Mouse (Mus musculus): ENCODE measurements around the gene Kcne3.

The Kcne3 gene

DNA sequence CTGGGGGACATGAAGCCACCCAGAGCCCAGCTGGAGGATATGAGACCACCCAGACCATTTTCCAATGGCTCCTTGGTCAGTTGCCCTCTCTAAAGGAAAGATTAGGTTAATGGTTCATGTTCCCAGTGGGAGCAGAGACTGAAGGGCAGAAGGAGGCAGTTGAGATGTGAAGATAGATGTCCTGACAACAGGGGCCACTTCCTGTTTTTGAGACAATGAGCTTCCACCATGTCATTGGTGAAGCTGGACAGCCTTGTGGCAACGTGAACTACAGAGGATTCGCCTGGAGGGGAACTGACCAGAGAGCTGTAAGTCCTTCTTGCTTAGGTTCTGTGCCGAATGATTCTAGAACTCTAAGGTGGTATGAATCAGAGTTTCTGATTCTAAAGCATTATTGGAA, at the start of gene Kcne3:
Gene Kcne3 (plus strand): TSS at position 234 of the 400 bp plus-strand sequence.
- DNase-seq (ENCODE audit: extremely low spot score, low read depth, low spot score): no peak

DNA sequence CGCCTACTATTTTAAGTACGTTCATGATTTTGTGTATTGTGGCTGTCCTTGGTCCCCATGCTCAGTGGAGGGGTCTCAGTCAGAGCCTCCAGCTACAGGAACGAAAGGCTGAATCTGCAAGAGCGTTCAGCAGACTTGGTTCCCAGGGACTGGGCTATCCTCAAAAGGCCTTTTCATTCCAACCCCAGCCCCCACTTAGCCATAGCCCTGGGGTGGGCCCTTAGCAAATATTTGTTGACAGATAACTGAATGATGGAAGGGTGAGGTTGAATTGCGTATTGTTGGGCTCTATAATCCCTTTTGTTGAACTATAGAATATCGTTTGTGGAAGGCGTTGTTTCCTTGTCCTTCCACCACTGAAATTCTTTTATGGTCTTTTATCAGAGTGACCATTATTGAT, 49.8 kb upstream of the Kcne3 start:
- DNase-seq (ENCODE audit: extremely low spot score, low read depth, low spot score): no peak

DNA sequence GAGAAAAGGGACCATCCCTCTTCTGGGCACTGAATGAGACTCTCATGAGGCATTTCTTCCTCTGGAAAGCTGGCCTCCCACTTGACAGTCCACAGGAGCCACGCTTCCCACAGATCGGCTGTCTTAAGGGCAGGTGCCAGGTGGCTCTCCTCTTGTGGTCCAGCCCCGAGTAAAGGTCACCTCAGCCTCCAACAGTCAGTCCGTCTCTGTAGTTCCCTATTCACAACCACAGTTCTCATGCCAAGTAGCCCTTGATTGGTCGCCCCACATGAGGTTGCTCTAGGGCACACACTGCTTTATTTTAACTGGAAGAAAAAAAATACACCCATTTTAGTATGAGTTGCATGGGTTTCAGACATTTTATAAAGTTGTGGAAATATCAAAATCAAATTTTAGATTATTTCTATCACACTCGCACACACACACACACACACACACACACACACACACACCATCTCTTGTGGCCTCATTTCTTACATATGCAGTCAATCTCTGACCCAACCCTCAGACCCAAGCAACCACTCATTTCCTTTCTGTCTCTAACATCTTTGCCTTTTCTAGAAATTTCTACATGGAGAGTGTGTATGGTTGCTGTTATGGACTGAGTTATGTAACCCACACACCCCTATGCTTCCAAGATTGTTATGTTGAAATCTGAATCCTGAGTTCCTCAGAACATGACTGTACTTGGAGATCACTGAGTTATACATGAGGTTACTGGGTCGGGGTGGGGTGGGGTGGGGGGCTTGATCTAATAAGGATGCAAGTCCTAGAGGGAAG, 47.9 kb upstream of the Kcne3 start:
- DNase-seq (ENCODE audit: extremely low spot score, low read depth, low spot score): no peak

DNA sequence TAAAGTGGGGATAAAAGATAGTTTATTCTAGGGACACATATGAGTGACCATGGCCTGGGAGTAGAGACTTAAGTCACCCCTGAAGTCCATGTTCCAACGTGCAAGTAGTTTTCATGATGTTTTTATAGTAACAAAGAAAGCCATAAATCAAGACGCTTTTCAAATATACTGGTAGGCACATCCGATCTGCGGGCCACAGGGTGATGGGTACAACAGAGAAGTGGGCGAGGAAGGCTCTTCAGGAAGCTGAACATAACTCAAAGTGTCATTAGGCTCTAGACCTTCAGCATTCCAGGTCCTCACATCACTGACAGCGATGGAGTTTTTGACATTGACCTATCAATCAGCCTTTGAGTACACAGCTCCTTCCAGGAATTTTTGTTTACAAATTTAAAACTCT, 45.7 kb upstream of the Kcne3 start:
- no peak for DNase-seq (ENCODE audit: extremely low spot score, low read depth, low spot score)

DNA sequence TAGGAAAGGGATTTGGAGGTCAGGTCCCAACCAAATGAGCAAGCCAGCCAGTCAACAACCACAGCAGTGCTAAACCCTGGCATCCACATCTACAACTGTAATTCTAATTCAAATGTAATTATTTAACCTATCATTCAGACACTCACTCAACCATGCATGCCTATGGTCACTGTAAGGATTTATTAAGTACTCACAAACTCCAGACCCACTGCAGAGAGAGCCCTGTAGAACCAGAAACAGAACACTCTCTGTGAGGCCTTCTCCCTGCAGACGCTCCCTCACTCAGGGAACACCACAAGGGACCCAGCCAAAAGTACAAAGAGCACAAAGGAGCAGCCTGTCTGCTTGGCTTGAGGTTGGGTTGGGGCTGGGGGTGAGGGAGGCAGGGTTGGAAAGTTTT, 43.9 kb upstream of the Kcne3 start:
- DNase-seq (ENCODE audit: extremely low spot score, low read depth, low spot score): no peak

DNA sequence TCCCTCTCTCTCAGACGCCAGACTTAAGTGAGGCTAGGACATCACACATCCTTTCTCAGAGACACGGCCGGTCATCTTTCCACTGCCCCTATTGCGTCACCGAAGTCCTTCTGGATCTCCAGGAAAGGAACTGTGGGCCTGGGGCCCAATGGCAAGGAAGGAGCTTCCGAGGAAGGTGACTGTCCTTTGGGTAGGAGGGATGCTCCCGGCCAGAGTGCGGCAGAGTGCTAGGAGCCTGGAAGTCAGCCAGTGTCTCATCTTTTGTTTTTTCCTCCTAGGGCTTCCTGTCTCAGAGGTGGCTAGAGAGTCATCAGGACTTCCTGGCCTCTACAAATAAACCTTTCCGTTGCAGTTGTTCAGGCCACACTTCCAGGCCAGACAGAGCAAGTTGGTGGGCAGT, 39.3 kb upstream of the Kcne3 start:
- DNase-seq (ENCODE audit: extremely low spot score, low read depth, low spot score): no peak

DNA sequence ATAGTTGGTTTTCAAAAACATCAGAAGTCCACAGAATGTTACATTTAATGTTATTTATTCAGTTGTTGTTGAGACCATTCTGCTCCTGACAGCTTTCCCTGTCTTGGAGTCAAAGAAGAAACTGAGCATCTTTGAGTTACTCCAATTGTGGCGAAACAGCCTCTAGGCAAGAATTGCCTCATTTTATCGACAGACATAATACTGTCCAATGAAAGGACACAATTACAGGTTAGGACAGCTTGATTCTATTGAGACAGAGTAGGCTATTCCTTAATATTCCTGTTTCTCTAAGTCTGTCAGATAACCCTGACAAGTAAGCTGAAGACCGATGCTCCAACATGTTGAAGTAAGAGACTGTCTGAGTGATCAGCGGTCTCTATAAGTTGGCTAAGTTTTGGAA, 38.2 kb upstream of the Kcne3 start:
- DNase-seq (ENCODE audit: extremely low spot score, low read depth, low spot score): no peak

DNA sequence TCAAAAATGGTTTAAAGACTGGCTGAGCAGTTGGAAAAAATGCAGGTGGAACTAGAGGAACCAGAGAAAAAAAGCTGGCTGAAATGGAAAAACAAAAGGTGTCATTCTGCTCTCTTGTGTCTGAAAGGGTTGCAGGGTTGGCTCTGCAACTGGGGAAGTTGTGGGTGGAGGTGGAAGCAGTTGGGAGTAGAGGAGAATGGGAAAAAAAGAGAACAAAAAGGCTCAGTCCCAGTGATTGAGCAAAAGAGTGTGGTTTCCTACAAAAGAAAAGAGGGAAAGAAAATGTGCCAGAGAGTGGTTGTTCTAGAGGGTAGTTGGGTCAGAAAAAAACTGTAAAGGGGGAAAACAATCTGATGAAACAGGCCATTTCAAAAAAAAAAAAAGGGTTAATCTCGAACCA, 35.7 kb upstream of the Kcne3 start:
- no peak for DNase-seq (ENCODE audit: extremely low spot score, low read depth, low spot score)

DNA sequence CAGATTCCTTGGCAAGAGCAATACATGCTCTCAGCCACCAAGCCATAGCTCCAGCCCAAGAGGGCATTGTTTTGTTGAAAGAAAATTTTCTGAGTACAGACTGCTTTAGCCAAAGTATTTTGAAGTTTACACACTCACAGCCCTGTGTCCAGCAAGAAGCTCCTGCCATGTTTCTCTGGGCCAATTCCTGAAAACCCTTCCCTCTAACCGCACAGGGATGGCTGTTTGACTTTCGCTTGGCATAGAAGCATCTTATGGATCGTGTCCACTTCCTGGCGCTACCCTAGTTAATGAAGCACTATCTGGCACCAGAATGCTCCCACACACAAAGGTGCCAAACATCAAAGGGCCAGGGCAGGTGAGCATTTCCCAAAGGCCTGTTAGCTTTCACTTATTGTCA, 27.7 kb upstream of the Kcne3 start:
- DNase-seq (ENCODE audit: extremely low spot score, low read depth, low spot score): no peak

DNA sequence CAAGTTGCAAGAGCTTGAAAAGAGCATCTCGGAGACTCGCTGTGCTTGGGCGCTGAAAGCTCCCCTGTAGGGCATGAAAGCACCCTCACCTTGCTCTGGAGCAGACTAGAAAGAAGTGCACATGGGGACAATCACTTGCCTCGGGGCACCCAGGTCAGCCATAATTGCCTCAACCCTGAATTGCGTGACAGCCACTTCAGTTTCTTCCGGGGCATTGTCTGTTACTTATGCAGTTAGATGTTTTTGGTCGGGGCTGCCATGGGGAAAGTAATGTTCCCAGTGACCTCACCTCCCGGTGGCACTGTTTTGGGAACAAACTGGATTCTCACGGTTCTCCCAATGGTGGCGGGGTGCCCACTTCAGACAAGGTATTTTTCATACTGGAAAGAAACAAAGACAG, 26.2 kb upstream of the Kcne3 start:
- no peak for DNase-seq (ENCODE audit: extremely low spot score, low read depth, low spot score)

DNA sequence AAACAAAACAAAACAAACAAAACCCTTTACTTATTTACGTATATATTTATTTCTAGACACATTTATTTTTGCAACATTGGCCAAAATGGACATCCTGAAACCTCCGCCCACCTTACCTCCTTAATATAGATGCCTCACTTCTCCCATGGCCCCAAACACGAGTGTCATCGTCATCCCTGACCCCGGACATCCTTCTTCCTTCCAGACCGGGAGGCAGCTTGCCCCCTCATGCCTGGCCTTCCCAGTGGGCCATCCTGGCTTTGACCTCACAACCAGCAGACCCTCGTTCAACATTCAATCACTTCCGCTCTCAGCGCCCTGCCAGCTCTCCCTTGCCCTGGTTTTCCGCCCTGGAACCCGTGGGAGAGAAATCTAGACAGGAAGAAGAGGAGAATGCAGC, 25.7 kb upstream of the Kcne3 start:
- DNase-seq (ENCODE audit: extremely low spot score, low read depth, low spot score): no peak

DNA sequence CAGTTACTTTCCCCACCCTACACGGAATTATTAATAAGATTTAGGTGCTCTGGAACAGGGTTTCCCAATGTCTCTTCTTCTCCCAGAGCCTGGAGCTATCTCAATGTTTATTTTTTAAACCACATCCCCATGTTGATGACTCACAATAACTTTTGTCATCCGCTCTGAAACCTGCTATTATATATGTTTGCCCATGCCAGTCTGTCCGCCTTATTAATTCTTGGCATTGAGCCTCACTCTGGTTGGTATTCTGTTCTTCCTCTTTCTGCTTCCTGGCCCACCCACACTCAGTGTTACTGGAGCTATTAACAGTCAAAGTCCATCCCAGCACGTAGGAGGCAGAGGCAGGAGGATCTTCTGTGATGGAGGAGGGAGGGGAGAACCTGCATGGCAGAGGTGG, 18.6 kb upstream of the Kcne3 start:
- no peak for DNase-seq (ENCODE audit: extremely low spot score, low read depth, low spot score)

DNA sequence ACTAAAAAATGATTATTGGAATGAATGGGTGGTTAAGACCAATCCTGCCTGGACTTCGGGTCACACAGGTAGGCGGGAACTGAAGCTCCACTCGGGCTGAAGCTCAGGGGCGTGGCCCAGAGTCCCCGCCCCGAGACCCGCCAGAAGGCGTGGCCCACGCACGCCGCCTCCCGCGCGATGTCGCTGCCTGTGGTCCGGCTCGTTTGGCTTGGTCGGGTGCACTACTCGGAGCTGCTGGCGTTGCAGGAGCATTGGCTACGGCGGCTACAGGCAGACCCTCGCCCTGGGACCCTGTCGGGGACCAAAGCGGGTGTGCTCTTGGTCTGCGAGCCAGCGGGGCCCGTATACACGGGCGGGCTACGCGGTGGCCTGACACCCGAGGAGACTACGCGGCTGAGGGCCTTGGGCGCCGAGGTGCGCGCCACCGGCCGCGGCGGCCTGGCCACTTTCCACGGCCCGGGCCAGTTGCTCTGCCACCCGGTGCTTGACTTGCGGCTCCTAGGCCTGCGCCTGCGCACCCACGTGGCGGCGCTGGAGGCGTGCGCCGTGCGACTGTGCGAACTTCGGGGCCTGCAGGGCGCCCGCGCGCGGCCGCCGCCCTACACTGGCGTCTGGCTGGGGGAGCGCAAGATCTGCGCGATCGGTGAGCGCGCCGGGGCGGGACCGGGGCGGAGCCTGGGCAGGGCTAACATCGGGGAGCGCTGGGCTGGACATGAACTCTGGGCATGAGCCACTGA, 17.0 kb upstream of the Kcne3 start, which contains the start of gene Lipt2:
Gene Lipt2 (plus strand): TSS at position 173 of the 737 bp plus-strand sequence.
- peak; percentile 46 for DNase-seq (ENCODE audit: extremely low spot score, low read depth, low spot score)

DNA sequence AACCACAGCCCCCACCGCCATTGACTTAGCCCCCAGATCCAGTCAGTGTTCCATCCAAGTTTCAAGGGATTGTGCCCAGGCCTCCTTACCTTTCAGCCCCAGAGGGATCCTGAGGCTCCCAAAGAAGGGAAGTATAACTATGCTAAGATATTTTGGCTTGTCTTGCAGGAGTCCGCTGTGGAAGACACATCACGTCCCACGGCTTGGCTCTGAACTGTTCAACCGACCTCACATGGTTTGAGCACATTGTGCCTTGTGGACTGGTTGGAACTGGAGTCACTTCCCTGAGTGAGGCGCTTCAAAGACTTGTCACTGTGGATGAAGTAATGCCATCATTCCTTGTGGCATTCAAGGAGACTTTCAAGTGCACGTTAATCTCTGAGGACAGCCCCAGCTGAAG, 16.3 kb upstream of the Kcne3 start:
- DNase-seq (ENCODE audit: extremely low spot score, low read depth, low spot score): no peak

DNA sequence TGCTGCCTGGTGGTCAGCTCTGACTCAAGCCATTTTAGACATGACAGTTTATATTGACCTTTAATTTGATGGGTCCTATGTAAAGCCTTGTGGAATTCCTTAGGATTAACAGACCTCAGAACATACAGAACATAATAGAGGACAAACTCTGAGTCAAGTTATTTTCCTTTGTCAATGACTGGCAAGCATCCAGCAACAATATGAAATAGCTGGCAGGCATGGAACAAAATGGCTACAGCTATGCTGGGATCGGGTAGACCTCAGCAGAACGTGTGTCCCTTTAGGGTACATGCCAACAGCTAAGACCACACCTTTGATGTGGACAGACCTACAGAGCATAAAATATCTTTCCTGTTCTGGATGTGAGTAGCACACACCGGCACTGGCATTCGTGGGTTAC, 12.8 kb upstream of the Kcne3 start:
- DNase-seq (ENCODE audit: extremely low spot score, low read depth, low spot score): no peak

DNA sequence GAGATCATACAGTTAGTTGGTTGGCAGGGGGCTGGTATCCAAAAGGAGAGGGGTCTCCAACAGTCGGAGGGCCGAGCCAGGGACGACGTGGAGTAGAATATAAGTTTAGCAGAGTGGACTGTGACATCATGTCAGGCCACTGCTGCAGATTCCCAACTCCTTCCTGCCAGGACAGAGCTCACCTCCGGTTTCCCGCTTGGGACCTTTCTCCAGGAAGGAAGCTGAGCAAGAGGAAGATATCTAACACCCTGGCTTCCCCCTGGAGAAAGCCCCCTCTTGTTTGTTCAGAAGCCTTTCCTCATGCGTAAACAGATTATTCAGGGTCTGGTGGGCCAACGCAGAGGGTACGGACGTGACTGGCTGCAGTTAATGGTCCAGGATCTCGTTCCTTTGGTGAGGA, 7.6 kb upstream of the Kcne3 start:
- no peak for DNase-seq (ENCODE audit: extremely low spot score, low read depth, low spot score)

DNA sequence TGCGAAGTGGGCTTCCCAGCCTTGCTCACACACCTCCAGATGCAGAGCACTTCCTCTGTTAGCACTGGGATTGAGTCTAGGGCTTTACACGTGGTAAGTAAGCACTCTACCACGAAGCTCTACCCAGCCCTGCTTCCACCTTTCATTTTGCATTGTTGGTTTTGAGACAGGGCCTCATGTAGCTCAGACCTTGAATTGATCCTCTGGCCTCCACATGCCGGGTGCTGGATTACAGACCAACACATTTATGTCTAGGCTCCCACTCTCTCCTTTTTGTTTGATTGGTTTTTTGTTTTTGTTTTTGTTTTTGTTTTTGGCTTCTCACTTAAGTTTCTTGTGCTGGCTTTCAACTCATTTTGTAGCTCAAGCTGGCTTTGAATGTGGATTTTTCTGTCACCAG, 5.5 kb upstream of the Kcne3 start:
- no peak for DNase-seq (ENCODE audit: extremely low spot score, low read depth, low spot score)

DNA sequence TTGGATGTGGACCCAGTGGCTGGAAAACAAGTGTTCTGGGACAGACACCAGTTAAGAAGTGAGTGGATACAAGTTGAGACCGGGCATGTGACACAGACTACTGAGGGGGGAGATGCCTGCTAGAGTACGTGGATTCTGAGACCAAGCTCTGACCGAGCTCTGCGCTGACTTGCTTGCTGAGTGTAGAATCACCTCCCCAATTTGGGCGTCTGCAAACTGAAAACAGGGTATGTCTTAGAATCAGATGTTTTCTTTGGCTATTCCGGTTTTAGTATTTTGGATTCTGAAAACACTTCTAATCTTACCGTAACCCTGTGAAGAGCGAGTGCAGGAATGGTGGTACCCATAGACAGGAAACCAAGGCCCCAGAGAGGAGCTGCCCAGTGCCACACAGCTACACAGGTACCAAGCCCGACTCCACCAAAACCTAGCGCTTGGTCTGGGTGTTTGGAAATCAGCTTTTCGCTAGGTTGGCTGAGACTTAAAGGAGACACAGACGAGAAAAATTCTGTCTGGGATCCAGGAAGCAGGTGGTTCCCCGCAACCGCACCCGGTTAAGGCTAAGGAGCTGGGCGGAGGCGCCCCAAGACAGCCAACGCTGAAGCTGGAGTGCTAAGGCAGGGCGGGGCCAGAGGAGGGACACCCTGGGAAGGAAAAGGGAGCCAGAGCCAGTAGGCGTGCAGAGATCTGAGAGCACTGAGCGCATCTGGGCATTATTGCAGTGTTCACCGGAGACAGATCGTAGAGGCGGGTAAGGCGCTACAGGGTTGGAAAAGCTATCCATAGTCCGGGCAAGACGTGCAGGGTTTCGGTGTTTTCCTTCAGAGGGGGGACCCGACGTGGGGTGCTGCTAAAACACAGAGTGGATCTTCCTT, 2.0 kb downstream of the Kcne3 start:
- no peak for DNase-seq (ENCODE audit: extremely low spot score, low read depth, low spot score)

DNA sequence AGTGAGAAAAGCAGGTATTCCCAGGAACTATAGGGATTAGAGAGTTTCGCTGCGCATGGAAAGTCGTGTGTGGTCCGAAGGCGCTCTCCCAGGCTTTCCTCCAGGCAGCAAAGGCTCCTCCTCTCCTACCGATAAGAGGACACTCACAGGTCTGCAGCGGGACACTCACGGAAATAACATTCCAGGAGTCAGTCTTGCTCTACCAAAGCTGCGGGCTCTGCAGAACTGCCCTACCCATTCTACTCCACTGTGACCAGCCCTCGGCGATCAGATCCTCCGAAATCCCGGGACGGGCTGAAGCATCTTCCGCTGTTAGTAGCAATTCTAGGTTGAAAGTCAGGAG, 2.6 kb downstream of the Kcne3 start:
- DNase-seq (ENCODE audit: extremely low spot score, low read depth, low spot score): peak; percentile 18

DNA sequence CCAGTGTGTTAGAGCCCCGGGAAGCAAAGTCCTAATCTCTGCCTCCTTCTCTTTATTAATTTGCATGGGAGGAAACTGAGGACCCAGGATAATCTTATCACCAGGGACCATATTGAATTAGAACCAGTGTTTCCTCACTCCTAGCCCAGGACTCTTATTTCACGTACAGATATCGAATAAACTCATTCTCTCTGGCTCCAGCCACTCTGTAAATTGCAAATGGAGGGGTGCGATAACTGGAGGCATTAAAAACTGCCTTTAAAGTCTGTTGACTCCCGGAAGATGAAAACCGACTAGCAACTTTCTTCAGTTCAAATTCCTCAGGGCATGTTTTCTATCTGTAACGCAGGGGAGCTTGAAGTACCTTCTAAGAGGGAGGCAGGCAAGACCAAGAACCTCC, 3.1 kb downstream of the Kcne3 start:
- no peak for DNase-seq (ENCODE audit: extremely low spot score, low read depth, low spot score)

DNA sequence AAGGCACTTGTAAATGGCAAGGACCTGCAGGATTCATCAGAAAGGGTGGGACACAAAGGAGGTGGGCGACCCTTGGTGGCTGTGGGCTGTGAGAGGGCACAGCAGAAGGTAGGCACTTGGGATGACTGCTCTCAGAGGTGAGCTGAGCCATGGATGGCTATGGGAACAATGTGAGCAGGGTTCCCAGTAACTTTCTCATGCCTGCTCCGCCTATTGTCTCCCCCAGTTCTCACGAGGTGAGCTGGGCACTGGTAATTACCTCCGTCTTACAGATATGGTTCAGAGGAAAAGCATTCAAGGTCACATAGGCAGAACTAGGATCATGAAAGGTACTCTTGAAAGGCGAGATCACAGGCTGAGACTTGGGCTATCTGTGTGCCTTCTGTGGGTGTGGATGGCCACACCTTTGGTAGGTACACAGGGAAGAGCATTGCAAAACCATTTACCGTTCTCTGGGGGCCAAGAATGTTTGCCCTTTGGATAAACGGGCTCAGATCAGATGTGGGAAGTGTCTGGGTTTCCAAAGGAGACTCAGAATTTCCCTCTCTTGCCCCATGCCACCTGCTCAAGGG, 3.6 kb downstream of the Kcne3 start:
- no peak for DNase-seq (ENCODE audit: extremely low spot score, low read depth, low spot score)

Measured in hindlimb bud, embryonic 11.5 days (tissue).